Mouse (Mus musculus) spleen, adult 2 months (tissue): ENCODE results near the gene Nmb. TPM values are rescaled to one million over a fixed set of nuclear protein-coding genes. Genes with fewer than 3 reads are reported as not detected.

Experiments used
- DNase-seq, 2 experiments: peaks; one replicate each; pipeline versions ENCODE4 v3.0.0 to v3.0.0-alpha.2; 2012 to 2021; ENCODE audit warnings: low spot score in 2 of 2, low read depth in 1 of 2
- H3K27ac ChIP-seq: fragments of 200-500 bp; 2 replicates; pipeline ENCODE4 v1.5.1; 2012; ENCODE audit warnings: low read length, inconsistent platforms; ENCODE audit not compliant: insufficient read depth
- H3K27me3 ChIP-seq: fragments of 200-500 bp; 2 replicates; pipeline ENCODE4 v1.6.1; 2012; ENCODE audit warnings: mild to moderate bottlenecking, moderate library complexity, low read length, inconsistent platforms; ENCODE audit not compliant: control insufficient read depth, insufficient read depth
- H3K36me3 ChIP-seq: fragments of 200-500 bp; 2 replicates; pipeline ENCODE4 v1.6.1; 2012; ENCODE audit warnings: mild to moderate bottlenecking, low read length, inconsistent platforms; ENCODE audit not compliant: control insufficient read depth, insufficient read depth
- H3K4me1 ChIP-seq: fragments of 200-500 bp; 2 replicates; pipeline ENCODE4 v1.6.1; 2011; ENCODE audit warnings: inconsistent platforms; ENCODE audit not compliant: control insufficient read depth, insufficient read depth, insufficient read length
- H3K4me3 ChIP-seq: fragments of 200-500 bp; 2 replicates; pipeline ENCODE4 v1.5.1; 2011; ENCODE audit warnings: mild to moderate bottlenecking, inconsistent platforms; ENCODE audit not compliant: insufficient read depth, insufficient read length; ENCODE audit errors: extremely low read depth
- CTCF ChIP-seq: fragments of 200-500 bp; IDR thresholded peaks from 2 replicates; pipeline ENCODE4 v1.5.1; 2011; ENCODE audit warnings: mild to moderate bottlenecking, inconsistent platforms; ENCODE audit not compliant: insufficient read depth, insufficient read length, insufficient replicate concordance; ENCODE audit errors: extremely low read depth
- POLR2A ChIP-seq: fragments of 200-500 bp; IDR thresholded peaks from 2 replicates; pipeline ENCODE4 v1.6.1; 2011; ENCODE audit warnings: low read depth, low read length, inconsistent platforms
- WGBS: fragments of 180-500 bp; shearing (Covaris S2); methylation state at CpG from one replicate; pipeline ENCODE4 v1.1.7; 2018; 5-methylcytosine and 5-hydroxymethylcytosine counted together
- polyA plus RNA-seq: library from polyadenylated mRNA; depleted of rRNA; stranded (reverse); fragments of >200 nt; gene quantifications from 2 replicates; pipeline ENCODE4 v1.2.3, GENCODE M21; 2012

The Nmb gene
- polyA plus RNA-seq, 1 experiment, result 5.4 TPM

DNA sequence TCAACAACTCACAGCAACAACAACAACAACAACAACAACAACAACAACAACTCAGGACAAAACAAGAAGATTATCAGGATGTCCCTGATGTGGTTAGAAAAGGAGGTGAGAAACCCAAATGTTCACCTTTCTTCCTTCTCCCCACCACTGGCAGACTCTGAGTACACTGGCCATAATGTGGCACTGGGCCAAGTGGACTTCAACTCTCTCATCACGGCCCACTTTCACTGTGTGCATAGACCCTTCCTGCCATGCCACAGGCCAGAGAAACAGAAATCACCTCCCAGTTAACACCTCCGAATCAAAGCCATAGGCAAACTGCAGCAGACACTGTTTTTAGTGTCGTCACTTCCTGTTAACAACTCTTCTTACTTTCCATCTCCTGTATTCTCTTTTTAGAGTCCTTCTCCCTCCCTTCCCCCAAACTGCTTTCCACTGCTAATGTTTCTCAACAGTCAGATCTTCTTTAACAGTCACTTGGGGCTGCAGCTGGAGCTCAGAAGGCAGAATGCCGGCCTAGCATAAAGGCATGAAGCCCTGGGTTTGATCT is 13.1 kb upstream of the Nmb start:
- WGBS, result 68% methylated on average over 4 of the region's 4 CpGs
- Histone ChIP-seq H3K27me3 (no peaks in the 10 kb centered on the region), H3K4me3 (no peak overlapping the region), H3K36me3 (peaks cover 26% of the 10 kb centered on the region), H3K4me1 (peaks cover 4% of the 10 kb centered on the region; the same call in 1 of the 2 replicates), H3K27ac (no peak overlapping the region)
- no peak for DNase-seq
- TF ChIP-seq CTCF, result no peak

DNA sequence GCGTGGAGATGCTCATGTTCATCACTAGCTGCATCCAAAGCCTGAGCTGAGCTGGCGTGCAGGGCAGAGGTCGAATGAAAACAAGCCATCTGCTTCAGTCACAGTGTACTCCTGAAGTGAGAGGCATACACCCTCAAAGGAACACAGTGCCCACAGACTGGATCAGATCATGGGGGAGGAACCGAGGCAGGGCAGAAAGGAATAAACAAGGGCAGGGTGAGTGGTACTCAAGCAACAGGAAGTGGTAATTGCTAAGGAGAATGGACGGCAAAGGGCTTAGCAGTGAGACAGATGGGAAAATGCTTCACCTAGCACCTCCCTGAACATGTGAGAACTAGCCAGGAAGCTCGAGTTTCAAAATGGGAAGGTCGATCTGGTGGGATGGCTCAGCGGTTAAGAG is 7.6 kb upstream of the Nmb start:
- WGBS, result 75% methylated on average over 8 of the region's 8 CpGs
- peaks cover 22% of the 10 kb centered on the region for H3K36me3 ChIP-seq

DNA sequence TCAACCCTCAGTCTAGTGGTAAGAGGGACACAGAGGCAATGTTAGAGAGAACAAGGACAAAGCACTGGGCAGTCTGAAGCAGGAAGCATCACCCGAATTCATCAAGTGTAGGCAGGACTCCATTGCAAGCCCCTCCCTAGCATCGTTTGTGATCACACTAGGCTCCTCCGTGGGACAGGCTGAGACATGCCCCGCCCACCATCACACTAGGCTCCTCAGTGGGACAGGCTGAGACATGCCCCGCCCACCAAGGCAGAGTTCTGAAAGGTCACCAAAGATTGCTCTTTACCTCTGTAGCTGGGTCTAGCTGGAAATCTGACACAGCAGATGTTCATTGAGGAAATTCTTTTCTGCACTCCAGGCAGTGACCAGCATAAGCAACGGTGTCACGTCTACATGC is 6.2 kb upstream of the Nmb start:
- H3K27me3 ChIP-seq, result no peaks in the 10 kb centered on the region
- no peak for DNase-seq
- no peak overlapping the region for H3K27ac ChIP-seq
- TF ChIP-seq POLR2A (no peak), CTCF (no peak)
- H3K4me1 ChIP-seq, result no peaks in the 10 kb centered on the region
- no peak overlapping the region for H3K4me3 ChIP-seq
- 77% methylated on average over 7 of the region's 7 CpGs for WGBS
- peaks cover 18% of the 10 kb centered on the region for H3K36me3 ChIP-seq

More for the DNA sequence above, 7.6 kb upstream of the Nmb start:
- TF ChIP-seq POLR2A (no peak), CTCF (no peak)
- Histone ChIP-seq H3K4me1 (no peaks in the 10 kb centered on the region), H3K27me3 (no peaks in the 10 kb centered on the region), H3K27ac (no peak overlapping the region), H3K4me3 (no peak overlapping the region)
- DNase-seq, result no peak

DNA sequence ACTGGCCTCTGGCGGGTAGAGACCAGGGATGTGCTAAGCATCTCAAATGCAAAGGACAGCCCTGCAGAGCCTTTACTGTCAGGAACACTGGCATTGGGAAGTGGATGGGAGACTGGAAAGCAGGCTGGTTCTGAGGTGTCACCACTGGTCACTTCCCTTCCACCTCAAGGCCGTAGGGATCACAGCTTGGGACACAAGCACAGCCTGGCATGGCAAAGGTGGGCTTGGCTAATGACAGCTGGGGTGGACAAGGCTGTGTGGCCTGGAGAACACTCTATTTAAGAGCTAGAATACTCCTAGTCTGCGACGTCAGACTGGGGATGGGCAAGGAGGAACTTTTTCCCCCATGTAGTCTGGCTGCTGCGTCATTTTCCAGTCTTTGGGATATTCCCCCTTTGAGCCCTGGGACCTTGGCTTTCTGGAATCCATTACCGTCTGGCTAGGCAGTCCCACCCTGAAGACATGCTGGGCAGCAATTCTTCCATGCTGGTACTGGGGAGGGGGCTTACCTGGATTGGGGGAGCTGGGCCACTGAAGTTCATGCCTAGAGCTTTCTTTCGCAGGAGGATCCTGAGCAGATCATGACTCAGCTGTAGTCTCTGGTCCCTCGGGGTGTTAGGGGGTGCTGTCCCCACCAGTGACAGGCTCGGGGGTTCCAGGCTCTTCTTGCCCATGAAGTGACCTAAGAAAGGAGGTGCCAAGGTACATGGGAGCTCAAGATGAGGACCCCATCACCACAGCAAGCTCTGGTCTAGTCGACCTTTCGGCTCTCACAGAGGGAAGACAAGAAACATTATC is 1.1 kb downstream of the Nmb start:
- WGBS, result 82% methylated on average over 11 of the region's 11 CpGs
- Histone ChIP-seq H3K27ac (no peak overlapping the region), H3K4me3 (no peak overlapping the region), H3K27me3 (no peaks in the 10 kb centered on the region), H3K4me1 (peaks cover 12% of the 10 kb centered on the region; the same call in 1 of the 2 replicates), H3K36me3 (peaks cover 1% of the 10 kb centered on the region; the same call in 1 of the 2 replicates)
- DNase-seq, result no peak
- TF ChIP-seq POLR2A (no peak), CTCF (no peak)

DNA sequence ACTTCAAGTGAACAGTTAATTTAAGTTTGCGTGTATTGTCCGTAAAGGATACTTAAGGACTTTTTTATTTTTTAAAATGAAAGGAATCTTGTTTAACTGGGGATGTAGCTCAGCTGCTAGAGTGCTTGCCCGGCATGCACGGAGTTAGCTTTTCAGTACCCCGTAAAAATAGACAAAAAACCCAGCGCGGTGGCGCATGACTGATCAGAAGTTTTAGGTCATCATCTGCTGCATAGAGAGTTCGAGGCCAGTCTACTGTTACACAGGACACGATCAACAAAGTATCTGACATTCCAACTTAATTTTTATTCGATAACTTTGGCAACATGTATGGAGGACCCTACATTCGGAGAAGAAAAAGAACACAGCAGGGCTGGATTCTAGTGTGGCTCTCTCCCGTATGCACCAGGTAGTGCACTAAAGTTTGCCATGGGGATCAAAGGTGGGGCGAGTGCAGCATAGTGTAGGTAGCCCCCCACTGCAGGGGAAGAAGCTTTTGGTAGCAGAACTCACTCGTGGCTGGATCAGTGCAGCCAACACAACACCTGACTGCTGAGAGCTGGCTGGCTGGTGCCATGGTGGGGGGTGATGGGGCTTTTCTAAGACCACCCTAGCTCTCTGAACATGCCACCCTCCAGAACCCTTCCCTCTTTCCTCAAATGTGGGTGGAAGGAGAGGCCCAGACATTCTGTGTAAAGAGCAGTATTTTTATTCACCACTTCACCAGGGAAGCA is 3.2 kb downstream of the Nmb start:
- Histone ChIP-seq H3K36me3 (peaks cover 4% of the 10 kb centered on the region), H3K4me1 (peaks cover 12% of the 10 kb centered on the region; the same call in 1 of the 2 replicates), H3K27me3 (no peaks in the 10 kb centered on the region), H3K4me3 (peak overlapping the region; percentile 68), H3K27ac (peak overlapping the region; percentile 75)
- 21% methylated on average over 15 of the region's 15 CpGs for WGBS
- peak in 1 of 2 experiments; percentile 20 for DNase-seq
- TF ChIP-seq POLR2A (no peak), CTCF (no peak)

DNA sequence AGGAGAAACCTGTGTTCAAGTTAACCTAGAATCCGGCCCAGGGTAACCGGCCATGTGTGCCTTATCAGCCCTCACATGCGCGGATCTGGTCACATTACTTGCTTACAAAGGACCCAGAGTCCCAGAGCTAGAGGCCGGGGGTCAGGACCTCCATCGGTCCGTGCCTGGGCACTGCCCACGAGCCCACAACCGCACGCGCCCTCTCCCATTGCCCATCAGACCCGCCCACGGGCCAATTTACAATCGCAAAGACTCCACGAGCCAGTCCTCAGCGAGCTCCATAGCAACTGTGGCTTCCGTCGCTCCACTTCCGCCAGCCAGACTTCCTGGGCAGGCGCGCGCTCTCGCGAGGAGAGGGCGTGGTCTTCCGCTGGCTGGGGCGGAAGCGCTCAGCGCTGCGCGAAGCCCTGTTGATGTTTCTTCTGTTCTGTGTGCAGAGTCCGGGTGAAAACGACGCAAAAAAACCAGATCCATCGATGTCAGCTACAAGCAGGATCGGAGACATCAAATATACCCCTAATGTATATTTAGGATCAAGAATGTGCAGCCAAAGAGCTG is 3.9 kb downstream of the Nmb start, which contains the start of gene Wdr73:
TSS of gene Wdr73 (minus strand) at position 326 of the 558 bp plus-strand sequence.
- no peak for TF ChIP-seq CTCF
- TF ChIP-seq POLR2A, result peak; percentile 92; the same call in 1 of the 2 replicates
- Histone ChIP-seq H3K27ac (peak within 1 kb of the TSS; percentile 75), H3K4me3 (peak within 1 kb of the TSS; percentile 68), H3K4me1 (peaks cover 12% of the 10 kb centered on the region; the same call in 1 of the 2 replicates), H3K36me3 (peaks cover 5% of the 10 kb centered on the region), H3K27me3 (no peaks in the 10 kb centered on the region)
- peak; percentile 81 to 91 for DNase-seq
- WGBS, result under 1% methylated on average over 36 of the region's 36 CpGs
